Mouse (Mus musculus) stomach, embryonic 15.5 days (tissue): ENCODE data around the gene Ppp1r27. TPM values are rescaled to one million over a fixed set of nuclear protein-coding genes. Genes with fewer than 3 reads are reported as not detected.
"Not testable (repeated sequence)": the region's sequence is repeated elsewhere in the genome, so short reads cannot be mapped to it uniquely, and the experiment has no call there.

Source experiments
- ATAC-seq: fragments of 200-750 bp; cut with Nextera tagmentation; 2 replicates; pipeline ENCODE4 v1.8.0; 2017; ENCODE audit warnings: low read depth, moderate number of reproducible peaks, moderate TSS enrichment; ENCODE audit not compliant: insufficient read depth, low FRiP score
- H3K27ac ChIP-seq: fragments of 300-500 bp; sonication (generic); 2 replicates; pipeline ENCODE4 v1.5.1; 2015; ENCODE audit warnings: mild to moderate bottlenecking, inconsistent platforms
- H3K27me3 ChIP-seq: fragments of 300-500 bp; sonication (generic); replicated peaks from 2 replicates; pipeline ENCODE4 v1.6.1; 2015; ENCODE audit warnings: inconsistent platforms
- H3K36me3 ChIP-seq: fragments of 300-500 bp; sonication (generic); 2 replicates; pipeline ENCODE4 v1.6.1; 2015; ENCODE audit warnings: inconsistent platforms
- H3K4me1 ChIP-seq: fragments of 300-500 bp; sonication (generic); 2 replicates; pipeline ENCODE4 v1.6.1; 2015; ENCODE audit warnings: inconsistent platforms
- H3K4me2 ChIP-seq: fragments of 300-500 bp; sonication (generic); 2 replicates; pipeline ENCODE4 v1.6.1; 2015; ENCODE audit warnings: mild to moderate bottlenecking, inconsistent platforms
- H3K4me3 ChIP-seq: fragments of 300-500 bp; sonication (generic); replicated peaks from 2 replicates; pipeline ENCODE4 v1.5.1; 2015; ENCODE audit warnings: inconsistent platforms
- H3K9ac ChIP-seq: fragments of 300-500 bp; sonication (generic); 2 replicates; pipeline ENCODE4 v1.6.1; 2015; ENCODE audit warnings: inconsistent platforms
- H3K9me3 ChIP-seq: fragments of 300-500 bp; sonication (generic); 2 replicates; pipeline ENCODE4 v1.6.1; 2016; ENCODE audit warnings: inconsistent platforms
- WGBS: fragments of 180-500 bp; shearing (Covaris S2); methylation state at CpG from one replicate; pipeline ENCODE4 v1.1.7; 2015; 5-methylcytosine and 5-hydroxymethylcytosine counted together
- polyA plus RNA-seq: library from polyadenylated mRNA; unstranded; fragments of >200 nt; fragmentation: Nextera tagmentation; extraction: Ambion mirVana; gene quantifications from 2 replicates; pipeline ENCODE4 v1.2.1, GENCODE M21; 2015

Gene Ppp1r27
- polyA plus RNA-seq = 0.59 TPM in 1 of 2 replicates, not detected in the other

GRCm38 (mm10) chr11:120550810-120551440, at the start of gene Ppp1r27:
Ppp1r27 (minus strand) TSS chr11:120551132.
- H3K27ac ChIP-seq = peak within 1 kb of the TSS; percentile 77; the same call in 1 of the 2 replicates
- H3K9me3 ChIP-seq = no peaks in the 10 kb centered on the region

GRCm38 (mm10) chr11:120600716-120601115, 49.8 kb upstream of the Ppp1r27 start:
- peaks cover 12% of the 10 kb centered on the region for H3K4me1 ChIP-seq
- H3K27ac ChIP-seq = no peak overlapping the region
- no peaks in the 10 kb centered on the region for H3K9me3 ChIP-seq
- no peak overlapping the region for H3K4me3 ChIP-seq
- H3K27me3 ChIP-seq = no peaks in the 10 kb centered on the region
- WGBS = 92% methylated on average over 3 of the region's 3 CpGs
- no peak overlapping the region for H3K4me2 ChIP-seq
- H3K36me3 ChIP-seq = peaks cover 36% of the 10 kb centered on the region
- ATAC-seq = no peak
- H3K9ac ChIP-seq = no peak overlapping the region

More at GRCm38 (mm10) chr11:120550810-120551440, at the start of gene Ppp1r27:
- H3K9ac ChIP-seq = peak within 1 kb of the TSS; percentile 64
- H3K4me2 ChIP-seq = peak within 1 kb of the TSS; percentile 81
- peaks cover 26% of the 10 kb centered on the region for H3K4me1 ChIP-seq
- ATAC-seq = no peak
- H3K36me3 ChIP-seq = 0 out of 2 replicates have a peak, but pooled peaks cover under 1% of the 10 kb centered on the region
- no peaks in the 10 kb centered on the region for H3K27me3 ChIP-seq
- 91% methylated on average over 28 of the region's 28 CpGs for WGBS
- peak within 1 kb of the TSS; percentile 92 for H3K4me3 ChIP-seq

- H3K27me3 ChIP-seq = no peaks in the 10 kb centered on the region
- peak overlapping the region; percentile 81 for H3K4me2 ChIP-seq
- peak overlapping the region; percentile 95 for H3K4me3 ChIP-seq
- H3K27ac ChIP-seq = peak overlapping the region; percentile 88
- 41% methylated on average over 17 of the region's 17 CpGs for WGBS
- H3K9me3 ChIP-seq = no peaks in the 10 kb centered on the region
- H3K4me1 ChIP-seq = peaks cover 12% of the 10 kb centered on the region
- H3K9ac ChIP-seq = peak overlapping the region; percentile 45
- peaks cover 37% of the 10 kb centered on the region for H3K36me3 ChIP-seq
- no peak for ATAC-seq
Measured at GRCm38 (mm10) chr11:120598990-120599549, 48.1 kb upstream of the Ppp1r27 start.

DNA sequence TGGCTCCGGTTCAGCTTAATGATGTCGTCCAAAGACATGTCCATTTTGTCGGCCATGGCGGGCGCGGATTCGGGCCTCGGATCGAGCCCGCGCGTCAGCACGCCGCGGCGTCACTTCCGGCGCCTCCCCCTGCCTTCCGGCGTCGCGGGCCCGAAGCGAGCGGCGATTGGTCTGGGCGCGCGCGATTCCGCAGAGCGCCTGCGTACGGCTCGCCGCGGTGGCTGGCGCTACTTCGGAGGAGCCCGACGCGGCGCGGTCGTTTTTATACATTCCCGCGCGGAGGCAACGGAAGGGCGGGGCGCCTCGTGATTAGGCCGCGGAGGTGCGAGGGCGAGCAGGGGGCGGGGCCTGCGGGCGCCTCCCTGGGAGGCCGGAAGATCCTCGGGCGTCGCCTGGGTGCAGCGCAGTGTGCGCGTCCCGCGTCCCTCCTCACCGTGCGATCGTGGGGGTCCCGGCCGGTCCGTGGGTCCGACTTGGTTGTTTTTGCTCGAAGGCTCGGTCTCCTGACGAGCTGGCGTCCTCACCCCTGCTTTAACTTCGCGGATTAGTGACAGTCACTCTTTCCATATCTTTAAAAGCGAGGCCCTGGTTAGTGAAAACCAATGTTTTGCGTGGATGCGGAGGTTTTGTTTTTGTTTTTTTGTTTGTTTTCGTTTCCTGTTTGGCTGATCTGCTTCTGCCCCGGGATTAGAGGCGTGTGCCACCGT, 47.5 kb upstream of the Ppp1r27 start, which contains the start of the genes Alyref and Anapc11:
Gene Alyref, minus strand, starts transcription at position 83 of the 707 bp plus-strand sequence.
Gene Anapc11, plus strand, starts transcription at position 139 of the 707 bp plus-strand sequence.
- no peaks in the 10 kb centered on the region for H3K27me3 ChIP-seq
- H3K36me3 ChIP-seq = peaks cover 41% of the 10 kb centered on the region
- WGBS = under 1% methylated on average over 87 of the region's 88 CpGs
- no peaks in the 10 kb centered on the region for H3K9me3 ChIP-seq
- H3K4me2 ChIP-seq = peak within 1 kb of the TSS; percentile 81
- ATAC-seq = peak; percentile 97
- peaks cover 12% of the 10 kb centered on the region for H3K4me1 ChIP-seq
- peak within 1 kb of the TSS; percentile 91 for H3K27ac ChIP-seq
- H3K9ac ChIP-seq = peak within 1 kb of the TSS; percentile 99
- H3K4me3 ChIP-seq = peak within 1 kb of the TSS; percentile 95

DNA sequence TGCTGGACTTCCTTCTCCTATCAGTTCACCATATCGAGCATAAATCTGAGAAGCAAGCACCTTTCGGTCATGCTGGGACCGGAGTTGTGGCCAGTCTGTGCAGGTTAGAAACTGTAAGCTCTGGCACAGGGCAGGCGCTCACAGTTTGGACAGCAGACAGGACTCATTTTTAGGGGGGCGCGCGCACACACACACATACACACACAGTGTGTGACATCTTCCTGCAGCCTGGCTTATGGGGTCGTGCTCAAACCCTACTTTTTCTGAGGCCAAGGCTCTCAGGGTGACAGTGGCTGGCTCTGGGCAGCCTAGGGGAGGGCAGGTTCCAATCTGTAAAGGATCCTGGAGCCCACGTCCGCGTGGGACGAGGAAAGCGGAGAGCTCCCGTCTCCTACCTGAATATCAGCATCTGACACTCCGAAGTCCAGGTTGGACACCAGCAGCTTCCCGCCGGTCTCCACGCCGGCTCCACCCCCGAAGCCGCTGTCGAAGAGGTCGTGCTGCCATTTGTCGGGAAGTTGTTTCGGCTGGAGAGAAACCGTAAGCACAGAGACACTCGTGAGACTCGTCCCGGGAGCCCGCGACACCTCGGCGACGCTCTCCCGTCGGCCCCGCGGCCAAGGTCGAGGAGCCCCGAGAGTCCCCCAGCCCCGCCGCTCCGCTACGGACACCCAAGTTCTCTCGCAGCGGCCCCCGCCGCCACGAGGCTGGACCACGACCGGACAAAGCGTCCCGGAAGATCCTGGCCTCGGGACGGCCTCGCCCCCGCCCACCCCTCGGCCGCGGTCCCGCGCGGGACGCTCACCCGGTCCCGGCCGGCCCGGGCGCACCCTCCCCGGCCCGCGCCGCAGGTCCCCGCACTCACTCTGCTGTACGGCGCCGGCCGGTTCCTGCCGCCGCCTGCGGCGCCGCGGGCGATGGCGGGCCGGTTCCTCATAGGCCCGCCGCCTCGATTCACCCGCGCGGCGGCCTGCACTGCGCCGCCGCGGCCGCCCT, 46.6 kb upstream of the Ppp1r27 start:
- H3K27ac ChIP-seq = peak overlapping the region; percentile 91
- WGBS = 3% methylated on average over 87 of the region's 99 CpGs
- peak; percentile 25 for ATAC-seq
- H3K27me3 ChIP-seq = no peaks in the 10 kb centered on the region
- peaks cover 12% of the 10 kb centered on the region for H3K4me1 ChIP-seq
- H3K4me3 ChIP-seq = peak overlapping the region; percentile 95
- no peaks in the 10 kb centered on the region for H3K9me3 ChIP-seq
- peak overlapping the region; percentile 99 for H3K9ac ChIP-seq
- H3K36me3 ChIP-seq = peaks cover 43% of the 10 kb centered on the region
- peak overlapping the region; percentile 78 for H3K4me2 ChIP-seq

DNA sequence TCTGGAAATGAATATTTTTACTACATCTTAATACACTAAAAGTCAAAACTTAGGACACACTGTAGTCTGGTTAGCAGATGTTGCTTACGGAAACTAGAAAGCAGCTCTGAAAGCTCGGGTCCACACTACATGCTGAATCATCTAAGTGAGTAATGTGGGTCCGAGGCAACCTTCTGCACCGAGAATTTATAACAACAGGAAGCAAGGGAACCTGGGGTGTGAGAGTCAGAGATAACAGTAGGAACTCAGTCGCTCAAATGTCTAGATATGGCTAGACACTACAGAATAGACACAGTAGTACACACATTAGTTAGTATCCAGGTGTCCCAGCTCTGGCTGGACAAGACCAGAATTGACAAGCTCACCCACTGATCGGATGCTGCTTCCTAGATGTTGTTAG, 37.6 kb upstream of the Ppp1r27 start:
- WGBS = 87% methylated on average over 6 of the region's 6 CpGs
- no peak overlapping the region for H3K9ac ChIP-seq
- H3K27ac ChIP-seq = no peak overlapping the region
- no peaks in the 10 kb centered on the region for H3K9me3 ChIP-seq
- H3K4me1 ChIP-seq = no peaks in the 10 kb centered on the region
- H3K36me3 ChIP-seq = peaks cover 54% of the 10 kb centered on the region
- H3K4me3 ChIP-seq = no peak overlapping the region
- H3K27me3 ChIP-seq = no peaks in the 10 kb centered on the region
- ATAC-seq = no peak
- H3K4me2 ChIP-seq = no peak overlapping the region

GRCm38 (mm10) chr11:120583937-120584336, 33.0 kb upstream of the Ppp1r27 start:
- H3K36me3 ChIP-seq = peaks cover 35% of the 10 kb centered on the region
- H3K9ac ChIP-seq = no peak overlapping the region
- H3K27ac ChIP-seq = no peak overlapping the region
- H3K4me3 ChIP-seq = no peak overlapping the region
- no peaks in the 10 kb centered on the region for H3K27me3 ChIP-seq
- H3K4me1 ChIP-seq = peaks cover 22% of the 10 kb centered on the region
- H3K9me3 ChIP-seq = no peaks in the 10 kb centered on the region
- no peak for ATAC-seq
- H3K4me2 ChIP-seq = no peak overlapping the region
- 80% methylated on average over 1 of the region's 1 CpGs for WGBS

GRCm38 (mm10) chr11:120582982-120583293, 32.0 kb upstream of the Ppp1r27 start:
- peaks cover 30% of the 10 kb centered on the region for H3K4me1 ChIP-seq
- not testable (repeated sequence) for H3K9ac ChIP-seq, H3K9me3 ChIP-seq, H3K27me3 ChIP-seq, H3K4me3 ChIP-seq, H3K4me2 ChIP-seq, ATAC-seq, H3K27ac ChIP-seq
- H3K36me3 ChIP-seq = peaks cover 37% of the 10 kb centered on the region
- WGBS = 86% methylated on average over 2 of the region's 2 CpGs

DNA sequence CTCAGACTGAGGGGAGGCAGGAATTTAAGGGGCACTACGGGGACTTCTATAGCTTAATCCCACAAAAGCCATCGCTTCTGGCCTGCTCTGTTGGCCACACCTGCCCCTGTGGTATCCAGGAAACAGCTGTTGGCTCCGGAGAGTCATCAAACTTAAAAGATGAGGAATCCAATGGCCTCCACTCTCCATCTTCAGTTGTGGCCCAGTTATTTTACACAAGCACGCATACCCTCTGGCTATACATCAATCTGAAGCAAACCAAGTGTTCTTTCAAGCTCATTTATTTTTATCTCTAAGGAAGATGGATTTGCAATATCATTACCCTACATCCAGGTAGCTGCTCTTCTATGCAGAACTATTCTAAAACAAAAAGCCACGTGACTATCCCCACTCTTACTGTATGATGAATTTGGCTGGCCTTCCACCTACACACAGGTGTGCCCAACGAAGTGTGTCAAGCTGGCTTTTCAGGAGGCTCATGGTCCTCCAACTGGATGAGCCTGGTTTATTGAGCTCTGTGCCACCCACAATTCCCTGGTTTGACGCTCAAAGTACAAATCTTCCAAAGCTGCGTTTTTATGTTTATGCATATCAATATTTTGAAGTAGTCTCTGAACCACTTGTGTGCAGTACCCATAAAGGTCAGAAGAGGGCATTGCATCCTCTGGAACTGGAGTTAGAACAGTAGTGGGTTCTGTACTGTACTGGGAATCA, 31.5 kb upstream of the Ppp1r27 start:
- peaks cover 39% of the 10 kb centered on the region for H3K36me3 ChIP-seq
- H3K4me2 ChIP-seq = peak overlapping the region; percentile 84
- H3K4me1 ChIP-seq = peaks cover 30% of the 10 kb centered on the region
- ATAC-seq = no peak
- H3K4me3 ChIP-seq = peak overlapping the region; percentile 92
- peak overlapping the region; percentile 70; the same call in 1 of the 2 replicates for H3K9ac ChIP-seq
- H3K27me3 ChIP-seq = no peaks in the 10 kb centered on the region
- H3K27ac ChIP-seq = peak overlapping the region; percentile 90
- 72% methylated on average over 8 of the region's 8 CpGs for WGBS
- no peaks in the 10 kb centered on the region for H3K9me3 ChIP-seq

DNA sequence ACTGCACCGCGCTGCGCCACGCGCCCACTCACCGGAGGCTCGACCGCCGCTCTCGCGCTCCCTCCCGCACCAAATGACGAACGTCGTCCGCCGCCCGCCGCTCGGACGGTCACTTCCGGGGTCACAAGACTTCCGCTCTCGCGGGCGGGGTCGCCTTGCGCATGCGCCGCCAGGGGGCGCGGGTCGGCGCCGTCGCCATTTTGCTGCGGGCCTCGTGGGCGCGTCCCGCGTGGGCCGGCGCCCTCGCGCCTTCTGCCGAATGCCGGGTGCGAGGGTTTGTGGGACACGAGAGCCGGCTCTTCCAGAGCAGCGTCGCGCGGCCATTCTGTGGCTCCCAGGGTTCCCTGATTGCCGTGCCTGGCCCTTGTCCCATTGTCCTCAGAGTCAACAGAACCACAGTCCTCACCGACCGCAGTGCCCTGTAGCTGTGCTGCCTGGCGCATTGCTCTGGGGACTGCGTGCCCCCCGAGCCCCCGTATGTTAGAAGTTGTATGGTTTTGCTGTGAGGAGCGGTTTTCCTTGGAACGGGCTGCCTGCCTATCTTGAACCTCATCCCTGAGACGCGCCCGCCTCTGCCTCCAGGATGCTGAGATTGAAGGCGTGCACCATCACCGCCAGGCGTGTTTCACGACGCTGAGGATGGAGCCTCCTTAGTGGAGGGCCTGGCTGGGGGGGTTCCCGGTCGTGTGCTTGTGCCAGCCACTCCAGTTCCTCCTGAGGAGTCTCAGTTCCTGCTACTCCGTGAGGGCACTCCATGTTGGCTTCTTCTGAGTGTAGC, 30.7 kb upstream of the Ppp1r27 start, which contains the start of gene Arhgdia:
Gene Arhgdia, minus strand, starts transcription at position 135 of the 778 bp plus-strand sequence.
- 4% methylated on average over 70 of the region's 75 CpGs for WGBS

More for the DNA sequence above, 30.7 kb upstream of the Ppp1r27 start, which contains the start of gene Arhgdia:
- Histone ChIP-seq H3K9me3 (no peaks in the 10 kb centered on the region), H3K4me3 (peak within 1 kb of the TSS; percentile 92), H3K27me3 (no peaks in the 10 kb centered on the region), H3K9ac (peak within 1 kb of the TSS; percentile 70), H3K4me1 (peaks cover 30% of the 10 kb centered on the region), H3K4me2 (peak within 1 kb of the TSS; percentile 92), H3K36me3 (peaks cover 38% of the 10 kb centered on the region), H3K27ac (peak within 1 kb of the TSS; percentile 90)
- ATAC-seq = peak; percentile 47; the same call in 1 of the 2 replicates
